Mouse (Mus musculus): ENCODE data around the gene Chrna10. TPM values are rescaled to one million over a fixed set of nuclear protein-coding genes. Genes with fewer than 3 reads are reported as not detected.

Gene Chrna10
- 0.08 TPM in 1 of 2 replicates, not detected in the other for polyA plus RNA-seq (2015; fragmentation: Nextera tagmentation; extraction: Ambion mirVana)

DNA sequence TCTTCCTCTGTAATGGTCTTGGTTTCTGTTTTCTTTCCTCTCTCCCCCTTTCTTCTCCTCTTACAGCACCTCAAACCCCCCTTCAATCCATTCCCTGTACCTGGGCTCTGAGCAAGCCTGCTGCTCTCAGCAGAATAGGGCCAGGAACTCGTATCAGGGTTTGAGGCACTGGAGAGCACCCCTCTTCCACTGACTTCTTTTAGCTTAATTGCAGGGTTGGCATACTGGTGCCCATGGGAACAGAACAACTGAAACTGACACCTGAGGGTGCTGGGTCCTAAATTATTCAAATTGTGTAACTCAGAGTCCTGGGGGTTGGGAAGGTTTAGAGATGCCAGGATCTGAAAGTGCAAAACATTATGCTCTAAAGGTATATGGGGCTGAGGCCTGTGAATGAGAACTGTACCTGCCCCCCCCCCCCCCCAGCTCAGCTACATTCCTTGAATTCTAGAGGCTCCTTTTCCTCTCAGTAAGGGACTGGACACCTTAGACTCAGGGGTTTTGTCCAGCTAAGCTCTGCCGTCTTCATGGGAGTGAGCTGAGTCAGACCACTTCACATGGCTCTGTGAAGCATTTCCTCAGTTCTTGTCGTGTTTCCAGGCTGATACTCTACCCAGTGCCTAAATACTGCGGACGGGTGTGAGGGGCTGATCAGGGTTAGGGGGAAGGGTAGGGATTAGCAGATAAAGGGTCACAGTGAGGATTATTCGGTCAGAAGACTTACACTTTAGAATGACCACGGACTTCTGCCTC is at the start of gene Chrna10:
Gene Chrna10, minus strand, starts transcription at position 250 of the 753 bp plus-strand sequence.
- H3K9ac ChIP-seq, result no peak within 1 kb of the TSS
- WGBS, result 38% methylated on average over 7 of the region's 7 CpGs
- no peak within 1 kb of the TSS for H3K27ac ChIP-seq
- H3K4me1 ChIP-seq (replicated peaks), result no peaks in the 10 kb centered on the region
- peaks cover 32% of the 10 kb centered on the region for H3K36me3 ChIP-seq
- no peaks in the 10 kb centered on the region for H3K9me3 ChIP-seq (replicated peaks)
- no peak for ATAC-seq (replicated peaks; ENCODE audit: insufficient number of reproducible peaks, insufficient read depth, low FRiP score, low read depth)
- H3K27me3 ChIP-seq, result no peaks in the 10 kb centered on the region
- H3K4me3 ChIP-seq, result no peak within 1 kb of the TSS
- H3K4me2 ChIP-seq, result no peak within 1 kb of the TSS

DNA sequence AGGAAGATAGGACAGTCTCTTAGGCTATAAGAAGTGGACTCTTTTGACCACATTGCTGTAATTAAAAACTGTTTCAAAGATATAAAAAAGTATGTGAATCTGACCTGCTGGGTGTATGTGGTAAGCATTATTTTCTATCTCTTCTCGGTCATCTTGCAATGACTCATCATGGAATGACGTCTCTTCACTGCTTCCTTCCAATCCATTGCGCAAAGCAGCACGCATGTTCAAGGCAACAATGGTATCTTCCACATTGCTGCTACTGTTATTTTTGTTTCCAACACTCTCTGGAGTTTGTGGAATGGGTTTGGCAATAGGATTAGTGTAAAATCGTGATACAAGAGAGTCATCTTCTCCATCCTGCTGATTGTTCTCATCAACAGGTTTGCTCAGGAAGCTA is 37.1 kb upstream of the Chrna10 start:
- Histone ChIP-seq H3K36me3 (peaks cover 57% of the 10 kb centered on the region), H3K9me3 (replicated peaks) (no peaks in the 10 kb centered on the region), H3K4me1 (replicated peaks) (no peaks in the 10 kb centered on the region), H3K27me3 (no peaks in the 10 kb centered on the region), H3K9ac (no peak overlapping the region), H3K4me2 (no peak overlapping the region), H3K27ac (no peak overlapping the region), H3K4me3 (no peak overlapping the region)
- WGBS, result 83% methylated on average over 5 of the region's 5 CpGs
- ATAC-seq (replicated peaks; ENCODE audit: insufficient number of reproducible peaks, insufficient read depth, low FRiP score, low read depth), result no peak

DNA sequence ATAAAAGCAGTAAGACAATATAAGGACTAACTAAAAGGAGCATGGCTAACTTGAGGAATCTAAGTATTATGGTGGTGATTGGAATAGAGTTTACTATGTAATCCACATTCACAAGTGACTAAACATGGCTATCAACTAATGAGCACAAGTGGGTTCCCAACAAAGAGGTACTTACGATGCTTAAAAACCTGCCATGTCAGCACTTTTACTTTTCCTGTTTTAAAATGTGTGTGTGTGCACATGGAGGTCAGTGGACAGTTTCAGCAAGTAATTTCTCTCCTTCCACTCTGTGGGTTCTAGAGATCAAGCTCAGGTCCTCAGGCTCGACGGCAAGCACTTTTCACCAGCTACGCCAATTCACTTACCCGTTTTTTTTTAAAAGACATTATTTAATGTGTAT is 21.3 kb upstream of the Chrna10 start:
- 96% methylated on average over 5 of the region's 5 CpGs for WGBS
- no peak for ATAC-seq (replicated peaks; ENCODE audit: insufficient number of reproducible peaks, insufficient read depth, low FRiP score, low read depth)
- Histone ChIP-seq H3K9ac (no peak overlapping the region), H3K36me3 (peaks cover 79% of the 10 kb centered on the region), H3K4me1 (replicated peaks) (no peaks in the 10 kb centered on the region), H3K27ac (no peak overlapping the region), H3K4me3 (no peak overlapping the region), H3K27me3 (no peaks in the 10 kb centered on the region), H3K9me3 (replicated peaks) (no peaks in the 10 kb centered on the region), H3K4me2 (no peak overlapping the region)

DNA sequence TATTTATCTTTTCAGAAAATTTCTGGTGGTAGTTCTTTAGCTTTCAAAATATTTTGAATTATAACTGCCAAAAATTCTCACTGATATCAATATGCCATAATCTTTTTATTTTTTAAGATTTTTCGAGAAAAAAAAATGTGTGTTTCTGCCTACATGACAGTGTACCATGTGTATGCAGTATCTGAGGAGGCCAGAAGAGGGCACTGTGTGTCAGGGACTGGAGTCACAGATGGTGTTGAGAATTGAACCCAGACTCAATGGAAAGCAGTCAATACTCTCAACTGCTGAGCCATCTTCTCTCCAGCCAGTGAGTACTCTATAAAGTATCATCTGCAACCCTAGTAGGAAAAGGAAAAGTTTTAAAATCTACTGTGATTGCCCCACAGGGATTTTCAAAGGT is 20.8 kb upstream of the Chrna10 start:
- H3K27ac ChIP-seq, result no peak overlapping the region
- H3K4me1 ChIP-seq (replicated peaks), result no peaks in the 10 kb centered on the region
- H3K9ac ChIP-seq, result no peak overlapping the region
- H3K4me2 ChIP-seq, result no peak overlapping the region
- H3K4me3 ChIP-seq, result no peak overlapping the region
- H3K9me3 ChIP-seq (replicated peaks), result no peaks in the 10 kb centered on the region
- ATAC-seq (replicated peaks; ENCODE audit: insufficient number of reproducible peaks, insufficient read depth, low FRiP score, low read depth), result no peak
- H3K36me3 ChIP-seq, result peaks cover 82% of the 10 kb centered on the region
- 76% methylated on average over 1 of the region's 1 CpGs for WGBS
- no peaks in the 10 kb centered on the region for H3K27me3 ChIP-seq

DNA sequence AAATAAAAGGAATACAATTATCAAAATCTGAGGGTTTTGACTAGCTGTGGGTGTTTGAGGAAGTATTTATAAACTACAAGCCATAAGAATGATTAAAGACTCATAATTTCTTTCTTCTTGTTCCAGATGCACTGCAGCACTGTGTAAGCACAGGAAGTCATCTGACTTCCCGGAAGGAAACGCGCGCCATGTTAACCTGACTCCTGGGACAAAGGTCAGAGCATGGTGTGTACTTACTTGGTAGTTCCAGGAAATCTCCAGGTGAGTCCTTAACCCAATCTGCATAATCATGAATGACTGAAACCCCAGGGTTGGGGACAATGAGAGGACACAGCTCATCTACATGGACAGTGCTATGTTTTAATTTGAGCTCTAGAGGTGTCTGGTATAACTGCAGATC is 15.8 kb upstream of the Chrna10 start:
- Histone ChIP-seq H3K36me3 (peaks cover 84% of the 10 kb centered on the region), H3K9me3 (replicated peaks) (no peaks in the 10 kb centered on the region), H3K4me2 (no peak overlapping the region), H3K4me1 (replicated peaks) (no peaks in the 10 kb centered on the region), H3K9ac (no peak overlapping the region), H3K27ac (no peak overlapping the region), H3K27me3 (no peaks in the 10 kb centered on the region), H3K4me3 (no peak overlapping the region)
- WGBS, result 84% methylated on average over 4 of the region's 4 CpGs
- no peak for ATAC-seq (replicated peaks; ENCODE audit: insufficient number of reproducible peaks, insufficient read depth, low FRiP score, low read depth)

DNA sequence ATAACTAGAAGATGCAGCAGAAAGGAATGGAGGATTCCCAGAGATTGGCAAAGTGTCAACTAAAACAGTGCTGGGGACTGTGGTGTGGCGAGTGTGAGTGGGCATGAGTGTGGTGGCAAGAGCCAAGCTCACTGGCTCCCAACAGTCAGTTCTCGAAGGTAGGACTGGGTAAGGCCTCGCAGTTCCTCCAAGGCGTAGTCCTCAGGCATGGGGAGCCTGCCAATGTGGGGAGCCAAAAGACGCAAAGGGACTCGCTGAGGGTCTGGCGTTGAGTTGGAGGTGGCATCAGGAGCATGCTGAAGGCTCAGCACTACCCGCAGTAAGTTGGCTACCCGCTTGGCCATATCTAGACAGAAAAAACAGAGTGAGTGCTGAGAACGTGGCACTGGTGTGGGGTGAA is 3.7 kb upstream of the Chrna10 start:
- Histone ChIP-seq H3K4me1 (replicated peaks) (no peaks in the 10 kb centered on the region), H3K9me3 (replicated peaks) (no peaks in the 10 kb centered on the region), H3K27me3 (no peaks in the 10 kb centered on the region), H3K4me2 (no peak overlapping the region), H3K4me3 (no peak overlapping the region), H3K36me3 (peaks cover 67% of the 10 kb centered on the region), H3K27ac (no peak overlapping the region), H3K9ac (no peak overlapping the region)
- no peak for ATAC-seq (replicated peaks; ENCODE audit: insufficient number of reproducible peaks, insufficient read depth, low FRiP score, low read depth)
- WGBS, result 93% methylated on average over 10 of the region's 10 CpGs

DNA sequence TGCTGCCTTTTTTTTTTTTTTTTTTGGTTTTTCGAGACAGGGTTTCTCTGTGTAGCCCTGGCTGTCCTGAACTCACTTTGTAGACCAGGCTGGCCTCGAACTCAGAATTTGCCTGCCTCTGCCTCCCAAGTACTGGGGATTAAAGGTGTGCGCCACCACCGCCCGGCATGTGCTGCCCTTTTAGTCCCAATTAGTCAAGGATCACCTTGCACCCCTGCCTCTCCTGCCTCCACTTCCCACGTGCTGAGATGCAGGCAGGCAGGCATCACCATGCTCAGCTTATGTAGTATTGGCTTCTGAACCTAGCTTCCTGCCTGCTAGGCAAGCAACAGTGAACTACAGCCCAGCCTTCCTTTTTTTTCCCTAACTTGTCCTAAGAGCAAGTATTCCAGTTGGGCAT is 754 bp upstream of the Chrna10 start:
- H3K4me1 ChIP-seq (replicated peaks), result no peaks in the 10 kb centered on the region
- no peak overlapping the region for H3K4me3 ChIP-seq
- H3K27me3 ChIP-seq, result no peaks in the 10 kb centered on the region
- no peaks in the 10 kb centered on the region for H3K9me3 ChIP-seq (replicated peaks)
- H3K27ac ChIP-seq, result no peak overlapping the region
- peaks cover 38% of the 10 kb centered on the region for H3K36me3 ChIP-seq
- WGBS, result 70% methylated on average over 6 of the region's 6 CpGs
- H3K4me2 ChIP-seq, result no peak overlapping the region
- ATAC-seq (replicated peaks; ENCODE audit: insufficient number of reproducible peaks, insufficient read depth, low FRiP score, low read depth), result no peak
- no peak overlapping the region for H3K9ac ChIP-seq

DNA sequence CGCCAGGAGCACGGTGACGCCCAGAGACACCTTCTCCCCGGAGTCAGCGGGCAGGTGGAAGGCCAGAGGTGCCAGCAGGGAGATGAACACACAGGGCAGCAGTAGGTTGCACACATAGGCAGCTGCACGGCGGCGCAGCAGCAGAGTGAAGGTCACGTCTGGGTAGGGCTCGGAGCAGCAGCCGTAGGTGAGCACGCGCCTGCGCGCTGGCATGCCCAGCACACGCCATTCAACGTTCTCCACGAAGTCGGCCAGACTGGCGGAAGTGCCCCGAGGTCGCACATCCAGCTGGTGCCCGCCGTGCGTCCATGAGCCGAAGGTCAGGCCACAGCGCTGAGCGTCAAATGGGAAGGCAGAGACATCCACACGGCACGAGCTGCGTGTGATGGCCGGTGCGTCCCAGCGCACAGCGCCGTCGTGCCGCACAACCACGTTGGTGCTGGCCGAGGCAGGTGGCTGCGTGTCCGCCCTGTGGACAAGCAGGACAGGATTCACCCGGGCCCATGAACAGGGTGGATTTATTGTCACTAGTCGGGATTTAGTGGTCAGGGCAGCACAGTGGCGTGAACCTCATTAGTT is 3.4 kb downstream of the Chrna10 start:
- H3K9ac ChIP-seq, result no peak overlapping the region
- no peaks in the 10 kb centered on the region for H3K9me3 ChIP-seq (replicated peaks)
- H3K4me3 ChIP-seq, result no peak overlapping the region
- no peaks in the 10 kb centered on the region for H3K4me1 ChIP-seq (replicated peaks)
- no peak for ATAC-seq (replicated peaks; ENCODE audit: insufficient number of reproducible peaks, insufficient read depth, low FRiP score, low read depth)
- H3K27ac ChIP-seq, result no peak overlapping the region
- H3K36me3 ChIP-seq, result no peaks in the 10 kb centered on the region
- H3K4me2 ChIP-seq, result no peak overlapping the region
- WGBS, result 65% methylated on average over 45 of the region's 45 CpGs
- no peaks in the 10 kb centered on the region for H3K27me3 ChIP-seq

DNA sequence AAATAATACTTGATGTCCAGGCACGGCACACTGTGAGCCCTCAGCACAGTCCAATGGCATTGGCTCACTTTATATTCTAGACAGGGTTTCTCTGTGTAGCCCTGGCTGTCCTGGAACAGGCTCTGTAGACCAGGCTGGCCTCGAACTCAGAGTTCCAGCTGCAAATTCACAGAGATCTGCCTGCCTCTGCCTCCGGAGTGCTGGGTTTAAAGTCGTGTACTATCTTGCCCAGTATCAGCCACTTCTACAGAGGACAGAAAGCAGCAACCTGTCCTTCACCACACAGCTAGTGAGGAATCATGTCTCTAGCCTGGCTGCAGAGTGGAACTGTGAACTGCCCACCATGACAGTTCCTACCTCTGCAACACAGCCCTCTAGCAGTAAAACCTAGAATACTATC is 6.9 kb downstream of the Chrna10 start:
- no peak overlapping the region for H3K27ac ChIP-seq
- no peak for ATAC-seq (replicated peaks; ENCODE audit: insufficient number of reproducible peaks, insufficient read depth, low FRiP score, low read depth)
- H3K36me3 ChIP-seq, result no peaks in the 10 kb centered on the region
- peaks cover 11% of the 10 kb centered on the region for H3K4me1 ChIP-seq (replicated peaks)
- H3K4me2 ChIP-seq, result no peak overlapping the region
- H3K4me3 ChIP-seq, result no peak overlapping the region
- H3K9ac ChIP-seq, result no peak overlapping the region
- H3K27me3 ChIP-seq, result no peaks in the 10 kb centered on the region
- no peaks in the 10 kb centered on the region for H3K9me3 ChIP-seq (replicated peaks)
- 89% methylated on average over 4 of the region's 4 CpGs for WGBS

DNA sequence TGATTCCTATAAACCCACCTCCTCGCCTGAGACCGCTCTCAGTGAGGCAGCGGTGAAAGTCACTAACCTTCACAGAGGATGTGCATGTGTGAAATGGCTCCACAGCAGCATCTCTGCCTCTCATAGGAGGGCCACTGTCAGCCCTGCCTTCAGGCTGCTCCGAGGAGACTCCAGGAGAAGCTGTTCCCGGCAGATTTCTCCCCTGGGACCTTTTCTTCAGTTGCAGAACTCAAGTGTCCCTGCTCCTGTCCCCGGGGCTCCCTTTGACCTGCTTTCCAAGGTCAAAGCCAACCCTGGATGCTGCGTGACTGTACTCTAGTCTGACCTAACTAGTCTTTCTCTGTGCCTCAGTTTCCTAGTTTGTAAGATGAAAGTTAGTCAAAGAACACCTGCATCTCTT is 7.5 kb downstream of the Chrna10 start, which contains the start of gene Art5:
Gene Art5, minus strand, starts transcription at position 319 of the 400 bp plus-strand sequence.
- no peaks in the 10 kb centered on the region for H3K27me3 ChIP-seq
- H3K4me3 ChIP-seq, result no peak within 1 kb of the TSS
- no peak within 1 kb of the TSS for H3K9ac ChIP-seq
- no peak within 1 kb of the TSS for H3K4me2 ChIP-seq
- ATAC-seq (replicated peaks; ENCODE audit: insufficient number of reproducible peaks, insufficient read depth, low FRiP score, low read depth), result no peak
- H3K36me3 ChIP-seq, result no peaks in the 10 kb centered on the region
- peaks cover 11% of the 10 kb centered on the region for H3K4me1 ChIP-seq (replicated peaks)
- H3K9me3 ChIP-seq (replicated peaks), result no peaks in the 10 kb centered on the region
- H3K27ac ChIP-seq, result no peak within 1 kb of the TSS
- 76% methylated on average over 7 of the region's 7 CpGs for WGBS

DNA sequence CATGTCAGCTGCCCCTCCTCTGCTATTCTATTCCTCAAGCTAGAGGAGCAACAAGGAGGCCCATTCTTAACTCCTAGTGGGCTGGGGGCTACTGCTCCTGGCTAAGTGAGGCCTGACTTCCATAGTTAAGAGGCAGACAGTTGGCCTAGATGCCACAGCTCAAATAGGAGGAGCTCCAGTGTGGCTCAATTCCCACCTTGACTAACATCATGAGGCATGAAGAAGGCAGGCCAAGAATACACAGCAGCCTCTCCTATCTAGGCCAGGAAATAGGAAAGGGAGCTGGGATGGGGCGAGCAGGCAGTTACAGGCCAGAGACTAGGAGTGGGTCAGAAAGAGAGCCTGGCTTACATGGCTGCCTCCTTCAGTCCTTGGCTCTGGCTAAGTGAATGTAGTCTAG is 8.4 kb downstream of the Chrna10 start:
- peaks cover 15% of the 10 kb centered on the region for H3K4me1 ChIP-seq (replicated peaks)
- H3K4me3 ChIP-seq, result no peak overlapping the region
- no peaks in the 10 kb centered on the region for H3K9me3 ChIP-seq (replicated peaks)
- ATAC-seq (replicated peaks; ENCODE audit: insufficient number of reproducible peaks, insufficient read depth, low FRiP score, low read depth), result no peak
- no peaks in the 10 kb centered on the region for H3K27me3 ChIP-seq
- H3K27ac ChIP-seq, result no peak overlapping the region
- H3K36me3 ChIP-seq, result no peaks in the 10 kb centered on the region
- H3K4me2 ChIP-seq, result no peak overlapping the region
- H3K9ac ChIP-seq, result no peak overlapping the region
- 79% methylated on average over 1 of the region's 1 CpGs for WGBS

DNA sequence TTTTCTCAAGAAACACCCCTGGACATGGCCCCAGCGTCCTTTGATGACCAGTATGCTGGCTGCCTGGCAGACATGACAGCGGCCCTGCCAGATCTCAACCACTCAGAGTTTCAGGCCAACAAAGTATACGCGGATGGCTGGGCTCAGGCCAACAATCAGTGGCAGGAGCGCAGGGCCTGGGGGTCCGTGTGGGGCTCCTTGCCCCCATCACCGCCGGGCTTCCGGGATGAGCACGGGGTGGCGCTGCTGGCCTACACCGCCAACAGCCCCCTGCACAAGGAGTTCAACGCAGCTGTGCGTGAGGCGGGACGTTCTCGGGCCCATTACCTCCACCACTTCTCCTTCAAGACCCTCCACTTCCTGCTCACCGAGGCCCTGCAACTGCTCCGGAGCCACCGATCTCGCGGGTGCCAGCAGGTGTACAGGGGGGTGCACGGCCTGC is 9.9 kb downstream of the Chrna10 start:
- H3K36me3 ChIP-seq, result no peaks in the 10 kb centered on the region
- no peaks in the 10 kb centered on the region for H3K9me3 ChIP-seq (replicated peaks)
- no peak; the same call in 1 of the 2 replicates for ATAC-seq (replicated peaks; ENCODE audit: insufficient number of reproducible peaks, insufficient read depth, low FRiP score, low read depth)
- peak overlapping the region; percentile 80 for H3K4me2 ChIP-seq
- peak overlapping the region; percentile 42 for H3K9ac ChIP-seq
- no peak overlapping the region for H3K27ac ChIP-seq
- peaks cover 24% of the 10 kb centered on the region for H3K4me1 ChIP-seq (replicated peaks)
- no peaks in the 10 kb centered on the region for H3K27me3 ChIP-seq
- 3% methylated on average over 23 of the region's 23 CpGs for WGBS
- peak overlapping the region; percentile 46 for H3K4me3 ChIP-seq

All from heart, embryonic 15.5 days (tissue).